Mouse (Mus musculus): ENCODE measurements around the gene Khnyn.

- TF ChIP-seq CTCF (IDR thresholded peaks at IDR 0.05; ENCODE audit: borderline replicate concordance, insufficient read depth, low read depth, low read length), result no peak
- no peak for TF ChIP-seq POLR2A (IDR thresholded peaks at IDR 0.05; ENCODE audit: borderline replicate concordance, insufficient read depth, low read length)
Measured at GRCm38 (mm10) chr14:55926847-55927246, 42.1 kb downstream of the Khnyn start.
